Mouse (Mus musculus) neural tube, embryonic 11.5 days (tissue): ENCODE results near the gene Ifna5. TPM values are rescaled to one million over a fixed set of nuclear protein-coding genes. Genes with fewer than 3 reads are reported as not detected.
"Not testable (repeated sequence)": the region's sequence is repeated elsewhere in the genome, so short reads cannot be mapped to it uniquely, and the experiment has no call there.

ENCODE experiments used
- ATAC-seq: fragments of 200-750 bp; cut with Nextera tagmentation; 2 replicates; pipeline ENCODE4 v1.8.0; 2017; ENCODE audit warnings: moderate number of reproducible peaks, mild to moderate bottlenecking, moderate TSS enrichment, moderate library complexity; ENCODE audit not compliant: insufficient read depth, low FRiP score, low TSS enrichment
- DNase-seq: peaks from one replicate; pipeline ENCODE4 v3.0.0-alpha.2; 2015; ENCODE audit warnings: low spot score
- H3K27ac ChIP-seq: fragments of 300-500 bp; sonication (generic); 2 replicates; pipeline ENCODE4 v1.5.1; 2014; ENCODE audit warnings: low read depth, mild to moderate bottlenecking, low read length
- H3K27me3 ChIP-seq: fragments of 300-500 bp; sonication (generic); 2 replicates; pipeline ENCODE4 v1.6.1; 2014; ENCODE audit warnings: mild to moderate bottlenecking, low read length, mixed read lengths; ENCODE audit not compliant: control insufficient read depth, insufficient read depth
- H3K36me3 ChIP-seq: fragments of 300-500 bp; sonication (generic); 2 replicates; pipeline ENCODE4 v1.6.1; 2014; ENCODE audit warnings: mild to moderate bottlenecking, low read length, moderate library complexity, mixed read lengths; ENCODE audit not compliant: control insufficient read depth, insufficient read depth
- H3K4me1 ChIP-seq: fragments of 300-500 bp; sonication (generic); 2 replicates; pipeline ENCODE4 v1.6.1; 2014; ENCODE audit warnings: low read length, mixed read lengths; ENCODE audit not compliant: control insufficient read depth, insufficient read depth
- H3K4me2 ChIP-seq: fragments of 300-500 bp; sonication (generic); 2 replicates; pipeline ENCODE4 v1.6.1; 2014; ENCODE audit warnings: low read depth, mild to moderate bottlenecking, moderate library complexity
- H3K4me3 ChIP-seq: fragments of 300-500 bp; sonication (generic); 2 replicates; pipeline ENCODE4 v1.5.1; 2014; ENCODE audit warnings: low read depth, low read length
- H3K9ac ChIP-seq: fragments of 300-500 bp; sonication (generic); 2 replicates; pipeline ENCODE4 v1.6.1; 2014; ENCODE audit warnings: mild to moderate bottlenecking, low read length
- H3K9me3 ChIP-seq: fragments of 300-500 bp; sonication (generic); 2 replicates; pipeline ENCODE4 v1.6.1; 2016; ENCODE audit warnings: low read length; ENCODE audit not compliant: control insufficient read depth
- WGBS: fragments of 180-500 bp; shearing (Covaris S2); extraction: QIAGEN DNeasy Blood & Tissue Kit; methylation state at CpG from one replicate; pipeline ENCODE4 v1.1.7; 2014; 5-methylcytosine and 5-hydroxymethylcytosine counted together
- polyA plus RNA-seq: library from polyadenylated mRNA; unstranded; fragments of >200 nt; fragmentation: Nextera tagmentation; extraction: Ambion mirVana; gene quantifications from 2 replicates; pipeline ENCODE4 v1.2.1, GENCODE M21; 2014

The Ifna5 gene
- not detected in 2 replicates for polyA plus RNA-seq

DNA sequence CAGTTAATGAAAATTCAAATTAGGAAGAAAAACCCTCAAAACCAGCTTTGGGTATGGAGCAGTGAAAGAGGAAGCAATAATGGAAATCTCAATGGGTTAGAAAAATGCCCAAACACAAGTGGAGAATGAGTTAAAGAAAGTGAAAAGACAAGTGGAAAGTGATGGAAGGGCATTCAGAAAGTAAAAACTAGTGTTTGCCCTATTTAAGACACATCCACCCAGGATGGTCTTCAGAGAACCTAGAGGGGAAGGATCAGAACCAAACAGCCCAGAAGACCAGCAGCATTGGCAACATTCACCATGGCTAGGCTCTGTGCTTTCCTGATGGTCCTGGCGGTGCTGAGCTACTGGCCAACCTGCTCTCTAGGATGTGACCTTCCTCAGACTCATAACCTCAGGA, at the start of gene Ifna5:
TSS of gene Ifna5 (plus strand) at position 301 of the 400 bp plus-strand sequence.
- not testable (repeated sequence) for H3K27me3 ChIP-seq, ATAC-seq, DNase-seq, H3K9ac ChIP-seq, H3K9me3 ChIP-seq, H3K36me3 ChIP-seq, H3K4me3 ChIP-seq, H3K27ac ChIP-seq, H3K4me2 ChIP-seq, H3K4me1 ChIP-seq
- 69% methylated on average over 1 of the region's 1 CpGs for WGBS

DNA sequence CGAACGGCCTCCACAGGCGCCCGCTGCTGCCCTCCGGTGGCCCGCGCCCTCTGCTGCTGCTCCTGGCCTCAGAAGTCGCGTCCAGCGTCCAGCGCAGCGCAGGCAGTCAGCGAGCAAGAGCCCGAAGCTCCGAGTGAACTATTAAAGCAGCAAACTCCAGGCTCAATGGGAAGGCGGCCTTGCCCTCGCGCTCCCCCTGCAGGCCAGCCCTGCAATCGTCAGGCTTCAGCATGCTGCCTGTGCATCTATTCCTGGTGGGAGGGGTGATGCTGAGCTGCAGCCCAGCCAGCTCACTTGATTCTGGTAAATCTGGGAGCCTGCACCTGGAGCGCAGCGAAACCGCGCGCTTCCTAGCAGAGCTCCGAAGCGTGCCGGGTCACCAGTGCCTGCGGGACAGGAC, 46.9 kb upstream of the Ifna5 start, which contains the start of gene Gm13277:
TSS of gene Gm13277 (plus strand) at position 231 of the 400 bp plus-strand sequence.
- 0% methylated on average over 1 of the region's 28 CpGs for WGBS
- not testable (repeated sequence) for H3K9ac ChIP-seq, H3K27me3 ChIP-seq, DNase-seq, ATAC-seq, H3K4me2 ChIP-seq, H3K9me3 ChIP-seq, H3K4me3 ChIP-seq, H3K27ac ChIP-seq, H3K36me3 ChIP-seq, H3K4me1 ChIP-seq

GRCm38 (mm10) chr4:88791250-88791649, 44.1 kb upstream of the Ifna5 start, which contains the start of gene Gm13278:
Gene Gm13278, plus strand, starts transcription at chr4:88791550.
- not testable (repeated sequence) for H3K4me1 ChIP-seq, H3K9ac ChIP-seq, H3K27ac ChIP-seq, H3K4me2 ChIP-seq, H3K4me3 ChIP-seq, H3K36me3 ChIP-seq, ATAC-seq, DNase-seq, H3K27me3 ChIP-seq, H3K9me3 ChIP-seq
- no CpG with 5 or more reads among the region's 28 CpGs for WGBS

- not testable (repeated sequence) for DNase-seq, H3K36me3 ChIP-seq, H3K9me3 ChIP-seq, H3K4me3 ChIP-seq, H3K27ac ChIP-seq, ATAC-seq, H3K4me1 ChIP-seq, H3K4me2 ChIP-seq, H3K27me3 ChIP-seq, H3K9ac ChIP-seq
- WGBS, result 0% methylated on average over 5 of the region's 52 CpGs
Observed at GRCm38 (mm10) chr4:88793936-88794675, 41.2 kb upstream of the Ifna5 start, which contains the start of gene Gm13275. Gene Gm13275, plus strand, starts transcription at chr4:88794487.

DNA sequence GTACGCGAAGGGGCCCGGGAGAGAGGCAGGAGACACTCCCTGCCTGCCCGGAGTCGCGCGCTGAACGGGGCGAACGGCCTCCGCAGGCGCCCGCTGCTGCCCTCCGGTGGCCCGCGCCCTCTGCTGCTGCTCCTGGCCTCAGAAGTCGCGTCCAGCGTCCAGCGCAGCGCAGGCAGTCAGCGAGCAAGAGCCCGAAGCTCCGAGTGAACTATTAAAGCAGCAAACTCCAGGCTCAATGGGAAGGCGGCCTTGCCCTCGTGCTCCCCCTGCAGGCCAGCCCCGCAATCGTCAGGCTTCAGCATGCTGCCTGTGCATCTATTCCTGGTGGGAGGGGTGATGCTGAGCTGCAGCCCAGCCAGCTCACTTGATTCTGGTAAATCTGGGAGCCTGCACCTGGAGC, 38.2 kb upstream of the Ifna5 start, which contains the start of gene Gm13279:
TSS of gene Gm13279 (plus strand) at position 301 of the 400 bp plus-strand sequence.
- not testable (repeated sequence) for H3K9ac ChIP-seq, H3K27ac ChIP-seq, H3K4me1 ChIP-seq, H3K36me3 ChIP-seq, H3K4me3 ChIP-seq, H3K4me2 ChIP-seq, H3K27me3 ChIP-seq, ATAC-seq, DNase-seq, H3K9me3 ChIP-seq
- WGBS, result no CpG with 5 or more reads among the region's 28 CpGs

DNA sequence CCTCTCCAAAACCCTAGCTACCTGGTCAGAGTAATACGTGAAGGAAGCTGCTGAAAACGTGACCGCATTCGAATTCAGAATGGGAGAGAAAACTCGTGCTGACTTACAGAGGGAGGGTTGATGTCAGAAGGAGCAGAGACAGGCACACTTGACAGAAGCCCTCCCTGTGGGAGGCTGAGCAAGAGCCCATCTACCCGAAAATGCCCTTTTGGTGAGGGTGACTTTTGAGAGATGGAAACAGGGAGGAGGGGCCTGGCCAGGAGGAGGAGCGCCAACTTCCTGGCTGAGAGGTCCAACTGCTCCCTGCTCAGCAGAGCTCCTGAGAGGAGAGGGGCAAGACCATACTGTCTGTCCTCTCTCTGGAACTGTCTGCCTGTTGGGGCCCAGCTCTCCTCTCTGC, 36.0 kb upstream of the Ifna5 start, which contains the start of gene Gm13285:
TSS of gene Gm13285 (plus strand) at position 301 of the 400 bp plus-strand sequence.
- not testable (repeated sequence) for DNase-seq, H3K4me1 ChIP-seq, H3K36me3 ChIP-seq, H3K27ac ChIP-seq, H3K9me3 ChIP-seq, H3K9ac ChIP-seq, H3K27me3 ChIP-seq, ATAC-seq, H3K4me3 ChIP-seq, H3K4me2 ChIP-seq
- WGBS, result 10% methylated on average over 2 of the region's 7 CpGs

GRCm38 (mm10) chr4:88802954-88803353, 32.4 kb upstream of the Ifna5 start, which contains the start of gene Gm13287:
Gene Gm13287, plus strand, starts transcription at chr4:88803254.
- not testable (repeated sequence) for H3K27me3 ChIP-seq, H3K4me3 ChIP-seq, ATAC-seq, DNase-seq, H3K9ac ChIP-seq, H3K4me2 ChIP-seq, H3K9me3 ChIP-seq, H3K4me1 ChIP-seq, H3K27ac ChIP-seq, H3K36me3 ChIP-seq
- WGBS, result no CpG with 5 or more reads among the region's 29 CpGs

GRCm38 (mm10) chr4:88805231-88805630, 30.1 kb upstream of the Ifna5 start, which contains the start of gene Gm13288:
Gene Gm13288, plus strand, starts transcription at chr4:88805531.
- not testable (repeated sequence) for H3K27ac ChIP-seq, DNase-seq, H3K4me3 ChIP-seq, H3K27me3 ChIP-seq, H3K4me1 ChIP-seq, ATAC-seq, H3K4me2 ChIP-seq, H3K36me3 ChIP-seq, H3K9ac ChIP-seq, H3K9me3 ChIP-seq
- WGBS, result no CpG with 5 or more reads among the region's 8 CpGs

- H3K4me2 ChIP-seq, H3K9me3 ChIP-seq, H3K27ac ChIP-seq, H3K9ac ChIP-seq, H3K4me3 ChIP-seq, DNase-seq, ATAC-seq, H3K27me3 ChIP-seq, H3K4me1 ChIP-seq, H3K36me3 ChIP-seq: not testable (repeated sequence)
- no CpG with 5 or more reads among the region's 34 CpGs for WGBS
Observed at GRCm38 (mm10) chr4:88805761-88806160, 29.6 kb upstream of the Ifna5 start.
